Mouse (Mus musculus) hindbrain, embryonic 16.5 days (tissue): Measurements from ENCODE around the gene Mdm4. TPM values are rescaled to one million over a fixed set of nuclear protein-coding genes. Genes with fewer than 3 reads are reported as not detected.
A peak's percentile ranks its signal among the peaks of the same experiment; 100 is the strongest.
"Not testable (repeated sequence)": the region's sequence is repeated elsewhere in the genome, so short reads cannot be mapped to it uniquely, and the experiment has no call there.

Experiments used
- ATAC-seq: fragments of 200-750 bp; cut with Nextera tagmentation; 2 replicates; pipeline ENCODE4 v1.8.0; 2017; ENCODE audit warnings: moderate TSS enrichment, moderate library complexity
- H3K27ac ChIP-seq: fragments of 300-500 bp; sonication (generic); 2 replicates; pipeline ENCODE4 v1.5.1; 2014; ENCODE audit warnings: low read depth, mild to moderate bottlenecking, control low read depth, low read length, moderate library complexity
- H3K27me3 ChIP-seq: fragments of 300-500 bp; sonication (generic); replicated peaks from 2 replicates; pipeline ENCODE4 v1.6.1; 2014; ENCODE audit warnings: low read length; ENCODE audit not compliant: control insufficient read depth, insufficient read depth
- H3K36me3 ChIP-seq: fragments of 300-500 bp; sonication (generic); 2 replicates; pipeline ENCODE4 v1.6.1; 2014; ENCODE audit warnings: mild to moderate bottlenecking, low read length, moderate library complexity, mixed read lengths; ENCODE audit not compliant: control insufficient read depth, insufficient read depth
- H3K4me1 ChIP-seq: fragments of 300-500 bp; sonication (generic); 2 replicates; pipeline ENCODE4 v1.6.1; 2014; ENCODE audit warnings: low read depth, low read length; ENCODE audit not compliant: control insufficient read depth, insufficient read depth
- H3K4me2 ChIP-seq: fragments of 300-500 bp; sonication (generic); 2 replicates; pipeline ENCODE4 v1.6.1; 2014; ENCODE audit warnings: mild to moderate bottlenecking, low read length, control low read depth, moderate library complexity
- H3K4me3 ChIP-seq: fragments of 300-500 bp; sonication (generic); 2 replicates; pipeline ENCODE4 v1.5.1; 2014; ENCODE audit warnings: mild to moderate bottlenecking, low read length, control low read depth, moderate library complexity
- H3K9ac ChIP-seq: fragments of 300-500 bp; sonication (generic); 2 replicates; pipeline ENCODE4 v1.6.1; 2014; ENCODE audit warnings: low read depth, mild to moderate bottlenecking, control low read depth, low read length, moderate library complexity
- H3K9me3 ChIP-seq: fragments of 300-500 bp; sonication (generic); 2 replicates; pipeline ENCODE4 v1.6.1; 2014; ENCODE audit warnings: mild to moderate bottlenecking, low read length, moderate library complexity; ENCODE audit not compliant: control insufficient read depth
- WGBS: fragments of 180-500 bp; shearing (Covaris S2); extraction: QIAGEN DNeasy Blood & Tissue Kit; methylation state at CpG from one replicate; pipeline ENCODE4 v1.1.7; 2014; 5-methylcytosine and 5-hydroxymethylcytosine counted together
- polyA plus RNA-seq: library from polyadenylated mRNA; unstranded; fragments of >200 nt; fragmentation: Nextera tagmentation; extraction: Ambion mirVana; gene quantifications from 2 replicates; pipeline ENCODE4 v1.2.1, GENCODE M21; 2015

Gene Mdm4
- polyA plus RNA-seq, 1 experiment from 2014 or later: 30.3 TPM

DNA sequence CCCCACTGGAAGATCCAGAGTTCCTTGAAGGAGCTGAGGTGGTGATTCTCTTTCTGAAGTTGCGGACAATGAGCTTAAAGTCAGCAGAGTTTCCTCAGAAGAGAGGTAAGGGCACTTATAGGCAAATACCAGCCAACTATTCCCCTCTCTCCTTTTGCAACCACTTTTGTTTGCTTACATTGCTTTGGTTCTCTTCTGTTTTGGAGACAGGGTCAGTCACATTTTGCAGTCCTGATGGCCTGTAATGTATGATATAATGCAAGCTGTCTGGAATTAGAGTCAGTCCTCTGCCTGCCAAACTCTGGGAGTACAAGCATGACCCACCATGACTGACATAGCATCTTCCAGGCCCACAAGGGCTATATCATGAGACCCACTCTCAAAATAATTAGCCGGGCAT, 3.2 kb downstream of the Mdm4 start:
- Histone ChIP-seq H3K4me1 (peaks cover 6% of the 10 kb centered on the region), H3K27me3 (no peaks in the 10 kb centered on the region), H3K9me3 (no peaks in the 10 kb centered on the region), H3K36me3 (no peaks in the 10 kb centered on the region), H3K9ac (no peak overlapping the region), H3K4me2 (no peak overlapping the region), H3K4me3 (no peak overlapping the region), H3K27ac (no peak overlapping the region)
- ATAC-seq: no peak
- 95% methylated on average over 2 of the region's 2 CpGs for whole genome bisulfite sequencing

- not testable (repeated sequence) for H3K4me1 ChIP-seq, ATAC-seq, H3K36me3 ChIP-seq, H3K9ac ChIP-seq, H3K27me3 ChIP-seq, H3K9me3 ChIP-seq
- Histone ChIP-seq H3K4me3 (peak overlapping the region; percentile 96), H3K27ac (peak overlapping the region; percentile 92), H3K4me2 (peak overlapping the region; percentile 50)
- WGBS: 40% methylated on average over 17 of the region's 23 CpGs
These were observed 4.6 kb downstream of the Mdm4 start for GRCm38 (mm10) chr1:133025796-133026190.

DNA sequence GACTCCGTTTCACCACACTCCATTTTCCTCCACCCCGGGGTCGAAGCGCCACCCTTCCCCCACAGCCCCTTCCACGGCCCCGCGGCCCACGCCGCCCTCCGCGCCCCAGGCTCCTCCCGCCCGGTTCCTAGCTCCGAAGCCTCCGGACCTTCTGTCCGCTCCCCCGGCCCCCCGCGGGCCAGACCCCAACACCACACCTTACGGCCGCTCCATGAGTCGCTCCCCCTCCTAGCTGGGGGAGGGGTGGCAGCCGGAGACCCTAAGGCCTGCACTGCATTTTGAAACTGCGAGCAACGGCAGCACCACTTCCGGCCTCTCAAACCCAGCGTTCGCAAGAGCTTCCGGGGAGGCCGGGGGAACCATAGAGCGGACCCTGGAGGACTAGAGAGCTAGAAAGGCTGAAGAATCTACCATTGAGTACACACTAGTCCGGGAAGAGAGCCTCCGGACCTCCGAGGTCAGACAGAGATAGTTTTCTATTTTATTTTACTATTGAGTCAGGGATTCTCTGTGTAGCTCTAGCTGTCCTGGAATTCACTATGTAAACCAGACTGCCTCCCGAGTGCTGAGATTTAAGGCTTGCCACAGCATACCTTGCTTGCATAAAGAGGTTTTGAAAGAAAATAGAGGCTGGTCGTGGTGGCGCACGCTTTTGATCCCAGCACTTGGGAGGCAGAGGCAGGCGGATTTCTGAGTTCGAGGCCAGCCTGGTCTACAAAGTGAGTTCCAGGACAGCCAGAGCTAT, 5.1 kb downstream of the Mdm4 start:
- under 1% methylated on average over 38 of the region's 40 CpGs for WGBS
- Histone ChIP-seq H3K4me3 (peak overlapping the region; percentile 96), H3K9me3 (no peaks in the 10 kb centered on the region), H3K36me3 (no peaks in the 10 kb centered on the region), H3K4me1 (peaks cover 6% of the 10 kb centered on the region), H3K9ac (peak overlapping the region; percentile 97), H3K4me2 (peak overlapping the region; percentile 67), H3K27me3 (no peaks in the 10 kb centered on the region), H3K27ac (peak overlapping the region; percentile 92)
- peak; percentile 98 for ATAC-seq

DNA sequence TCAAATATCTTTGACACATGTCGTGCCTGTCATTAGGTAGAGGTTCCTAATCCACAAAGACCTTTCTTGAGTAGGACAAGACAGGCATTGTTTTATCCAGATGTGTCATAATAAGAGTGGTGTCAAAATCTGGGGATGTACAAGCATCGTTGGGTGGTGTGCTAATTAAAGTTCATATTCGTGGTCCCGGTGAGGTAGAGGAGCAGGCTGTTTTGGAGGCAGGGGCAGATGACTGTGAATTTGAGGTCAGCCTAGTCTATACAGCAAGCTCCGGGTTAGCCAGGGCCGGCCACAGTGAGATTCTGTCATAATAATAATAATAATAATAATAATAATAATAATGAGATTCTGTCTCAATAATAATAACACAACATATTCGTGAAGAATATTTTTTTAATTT, 5.9 kb downstream of the Mdm4 start:
- H3K27me3 ChIP-seq: no peaks in the 10 kb centered on the region
- 40% methylated on average over 7 of the region's 7 CpGs for WGBS
- peak overlapping the region; percentile 67 for H3K4me2 ChIP-seq
- H3K4me3 ChIP-seq: peak overlapping the region; percentile 96
- peaks cover 6% of the 10 kb centered on the region for H3K4me1 ChIP-seq
- H3K36me3 ChIP-seq: no peaks in the 10 kb centered on the region
- no peak overlapping the region for H3K27ac ChIP-seq
- no peaks in the 10 kb centered on the region for H3K9me3 ChIP-seq
- peak overlapping the region; percentile 97 for H3K9ac ChIP-seq
- no peak for ATAC-seq

DNA sequence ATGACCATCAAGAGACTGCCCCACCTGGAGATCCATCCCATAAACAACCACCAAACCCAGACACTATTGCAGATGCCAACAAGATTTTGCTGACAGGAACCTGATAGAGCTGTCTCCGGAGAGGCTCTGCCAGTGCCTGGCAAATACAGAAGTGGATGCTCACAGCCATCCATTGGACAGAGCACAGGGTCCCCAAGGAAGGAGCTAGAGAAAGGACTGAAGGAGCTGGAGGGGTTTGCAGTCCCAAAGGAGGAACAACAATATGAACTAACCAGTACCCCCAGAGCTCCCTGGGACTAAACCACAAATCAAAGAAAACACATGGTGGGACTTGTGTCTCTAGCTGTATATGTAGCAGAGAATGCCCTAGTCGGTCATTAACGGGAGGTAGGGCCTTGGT, 6.6 kb downstream of the Mdm4 start:
- H3K4me1 ChIP-seq, H3K27me3 ChIP-seq, H3K27ac ChIP-seq, H3K36me3 ChIP-seq, H3K9me3 ChIP-seq, H3K9ac ChIP-seq, H3K4me3 ChIP-seq, ATAC-seq: not testable (repeated sequence)
- 87% methylated on average over 3 of the region's 3 CpGs for WGBS
- peak overlapping the region; percentile 67; the same call in 1 of the 2 replicates for H3K4me2 ChIP-seq

- not testable (repeated sequence) for H3K9ac ChIP-seq, H3K4me1 ChIP-seq, H3K27ac ChIP-seq, H3K27me3 ChIP-seq, H3K9me3 ChIP-seq, ATAC-seq, H3K4me3 ChIP-seq, H3K36me3 ChIP-seq, H3K4me2 ChIP-seq
- WGBS: 98% methylated on average over 2 of the region's 2 CpGs
These were observed 8.4 kb downstream of the Mdm4 start for GRCm38 (mm10) chr1:133021971-133022370.

DNA sequence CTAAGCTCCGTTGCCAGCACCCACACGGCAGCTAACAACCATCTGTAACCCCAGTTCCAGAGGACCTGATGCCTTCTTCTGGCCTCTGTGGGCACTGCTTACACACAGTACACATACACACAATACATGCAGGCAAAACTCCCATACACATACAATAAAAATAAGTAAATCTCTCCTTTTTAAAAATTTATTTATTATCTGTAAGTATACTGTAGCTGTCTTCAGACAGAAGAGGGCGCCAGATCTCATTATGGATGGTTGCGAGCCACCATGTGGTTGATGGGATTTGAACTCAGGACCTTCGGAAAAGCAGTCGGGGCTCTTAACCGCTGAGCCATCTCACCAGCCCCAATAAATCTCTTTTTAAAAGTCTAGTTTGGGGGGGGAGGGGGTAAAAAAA, 9.0 kb downstream of the Mdm4 start:
- WGBS: 95% methylated on average over 7 of the region's 7 CpGs
- Histone ChIP-seq H3K4me2 (no peak overlapping the region), H3K4me3 (no peak overlapping the region), H3K9ac (no peak overlapping the region), H3K4me1 (peaks cover 6% of the 10 kb centered on the region), H3K36me3 (0 out of 2 replicates have a peak, but pooled peaks cover 2% of the 10 kb centered on the region), H3K27me3 (no peaks in the 10 kb centered on the region), H3K9me3 (no peaks in the 10 kb centered on the region), H3K27ac (no peak overlapping the region)
- no peak for ATAC-seq

DNA sequence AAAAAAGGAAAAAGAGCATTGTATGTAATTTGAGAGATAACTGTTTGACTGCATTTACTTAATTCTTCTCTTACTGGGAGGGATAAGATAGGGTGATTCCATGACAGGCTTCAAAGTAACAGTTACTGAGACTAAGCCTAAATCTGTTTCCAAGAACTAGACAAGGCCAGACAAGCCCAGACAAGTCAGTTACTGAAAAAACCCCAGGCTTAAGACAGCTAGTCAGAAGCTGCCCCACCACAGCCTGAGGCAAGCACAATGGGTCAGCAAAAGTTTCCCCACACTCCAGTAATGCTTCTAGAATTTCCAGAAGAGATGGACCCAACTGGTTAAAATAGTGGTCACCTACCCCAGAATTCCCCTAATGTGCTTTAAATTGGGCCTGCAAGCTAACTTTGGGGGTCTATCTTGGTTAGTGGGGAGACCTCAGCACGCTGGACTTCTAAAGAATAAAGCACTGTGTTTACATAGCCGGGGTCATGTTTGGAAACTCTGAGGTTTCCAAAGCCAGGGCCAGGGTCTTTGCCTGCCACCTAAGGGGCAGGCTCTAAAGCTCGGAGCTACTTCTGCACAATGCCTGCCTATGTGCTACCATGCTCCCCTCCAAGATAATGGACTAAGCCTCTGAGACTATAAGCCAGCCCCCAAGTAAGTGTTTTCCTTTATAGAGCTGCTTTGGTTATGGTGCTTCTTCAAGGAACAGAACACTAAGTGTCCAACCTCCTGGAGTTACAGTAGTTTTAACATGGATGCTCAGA, 10.0 kb downstream of the Mdm4 start:
- Histone ChIP-seq H3K36me3 (0 out of 2 replicates have a peak, but pooled peaks cover 2% of the 10 kb centered on the region), H3K27ac (no peak overlapping the region), H3K4me1 (peaks cover 6% of the 10 kb centered on the region), H3K9me3 (no peaks in the 10 kb centered on the region), H3K4me3 (no peak overlapping the region), H3K27me3 (no peaks in the 10 kb centered on the region), H3K9ac (no peak overlapping the region), H3K4me2 (no peak overlapping the region)
- ATAC-seq: no peak
- WGBS: 71% methylated on average over 3 of the region's 3 CpGs

DNA sequence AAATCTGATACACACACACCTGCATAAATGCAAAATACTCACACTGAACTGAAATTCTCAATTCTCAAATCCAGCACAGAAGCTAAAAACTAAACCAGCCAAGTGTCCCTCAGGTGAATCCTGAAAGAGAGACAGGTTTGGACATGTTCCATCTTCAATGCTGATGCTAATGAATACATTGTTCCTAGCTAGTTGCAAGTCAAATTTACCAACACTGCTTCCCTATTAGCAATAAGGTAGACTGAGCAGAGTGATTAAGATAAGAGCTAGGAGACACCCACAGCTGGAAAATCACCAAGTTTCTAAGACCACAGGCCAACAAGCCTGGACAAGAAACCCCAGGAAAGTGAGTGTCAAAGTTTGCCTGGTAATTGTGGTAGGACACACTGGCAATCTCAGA, 11.0 kb downstream of the Mdm4 start:
- no peaks in the 10 kb centered on the region for H3K9me3 ChIP-seq
- H3K4me3 ChIP-seq: no peak overlapping the region
- no peak for ATAC-seq
- H3K4me1 ChIP-seq: peaks cover 4% of the 10 kb centered on the region
- peaks cover 5% of the 10 kb centered on the region for H3K36me3 ChIP-seq
- H3K9ac ChIP-seq: no peak overlapping the region
- no peak overlapping the region for H3K27ac ChIP-seq
- H3K4me2 ChIP-seq: no peak overlapping the region
- no peaks in the 10 kb centered on the region for H3K27me3 ChIP-seq
